Mouse (Mus musculus) limb, embryonic 14.5 days (tissue): ENCODE measurements around the gene Eno3. TPM values are rescaled to one million over a fixed set of nuclear protein-coding genes. Genes with fewer than 3 reads are reported as not detected.

Experiments
- ATAC-seq: fragments of 200-750 bp; cut with Nextera tagmentation; 2 replicates; pipeline ENCODE4 v1.8.0; 2017; ENCODE audit warnings: low read depth, moderate number of reproducible peaks, moderate TSS enrichment; ENCODE audit not compliant: low FRiP score
- DNase-seq: peaks from one replicate; pipeline ENCODE4 v3.0.0-alpha.2; 2015; ENCODE audit warnings: low spot score
- H3K27ac ChIP-seq: fragments of 300-500 bp; sonication (generic); replicated peaks from 2 replicates; pipeline ENCODE4 v1.5.1; 2014; ENCODE audit warnings: low read depth, mild to moderate bottlenecking, low read length, moderate library complexity, mixed read lengths
- H3K27me3 ChIP-seq: fragments of 300-500 bp; sonication (generic); 2 replicates; pipeline ENCODE4 v1.6.1; 2014; ENCODE audit warnings: low read length, mixed read lengths; ENCODE audit not compliant: control insufficient read depth, insufficient read depth
- H3K36me3 ChIP-seq: fragments of 300-500 bp; sonication (generic); 2 replicates; pipeline ENCODE4 v1.6.1; 2014; ENCODE audit warnings: mild to moderate bottlenecking, low read length, moderate library complexity, mixed read lengths; ENCODE audit not compliant: control insufficient read depth, insufficient read depth
- H3K4me1 ChIP-seq: fragments of 300-500 bp; sonication (generic); 2 replicates; pipeline ENCODE4 v1.6.1; 2014; ENCODE audit warnings: antibody characterized with exemption, low read length, mixed read lengths; ENCODE audit not compliant: control insufficient read depth, insufficient read depth
- H3K4me2 ChIP-seq: fragments of 300-500 bp; sonication (generic); replicated peaks from 2 replicates; pipeline ENCODE4 v1.6.1; 2014; ENCODE audit warnings: low read depth, mild to moderate bottlenecking, low read length, moderate library complexity; ENCODE audit not compliant: severe bottlenecking
- H3K4me3 ChIP-seq: fragments of 300-500 bp; sonication (generic); replicated peaks from 2 replicates; pipeline ENCODE4 v1.5.1; 2014; ENCODE audit warnings: low read length
- H3K9ac ChIP-seq: fragments of 300-500 bp; sonication (generic); 2 replicates; pipeline ENCODE4 v1.6.1; 2014; ENCODE audit warnings: mild to moderate bottlenecking, low read depth, low read length, moderate library complexity; ENCODE audit not compliant: severe bottlenecking
- H3K9me3 ChIP-seq: fragments of 300-500 bp; sonication (generic); 2 replicates; pipeline ENCODE4 v1.6.1; 2016; ENCODE audit warnings: low read length; ENCODE audit not compliant: control insufficient read depth
- POLR2A ChIP-seq: fragments of 200-500 bp; IDR thresholded peaks from 2 replicates; pipeline ENCODE4 v1.8.0; 2012; ENCODE audit warnings: inconsistent platforms, mild to moderate bottlenecking, moderate library complexity, borderline replicate concordance; ENCODE audit not compliant: insufficient read depth, insufficient read length; ENCODE audit errors: extremely low read depth
- WGBS: fragments of 180-500 bp; shearing (Covaris S2); extraction: QIAGEN DNeasy Blood & Tissue Kit; methylation state at CpG from one replicate; pipeline ENCODE4 v1.1.7; 2014; 5-methylcytosine and 5-hydroxymethylcytosine counted together
- polyA plus RNA-seq, 2 experiments: library from polyadenylated mRNA; depleted of rRNA in 1 of 2; stranded (reverse) in 1 of 2; unstranded in 1 of 2; fragments of >200 nt; fragmentation: Nextera tagmentation in 1 of 2; extraction: Ambion mirVana in 1 of 2; gene quantifications; 2 replicates each; pipeline versions ENCODE4 v1.2.1 to v1.2.3; 2012 to 2014

Gene Eno3
- polyA plus RNA-seq, 2 experiments: 84.6 to 89.9 TPM

DNA sequence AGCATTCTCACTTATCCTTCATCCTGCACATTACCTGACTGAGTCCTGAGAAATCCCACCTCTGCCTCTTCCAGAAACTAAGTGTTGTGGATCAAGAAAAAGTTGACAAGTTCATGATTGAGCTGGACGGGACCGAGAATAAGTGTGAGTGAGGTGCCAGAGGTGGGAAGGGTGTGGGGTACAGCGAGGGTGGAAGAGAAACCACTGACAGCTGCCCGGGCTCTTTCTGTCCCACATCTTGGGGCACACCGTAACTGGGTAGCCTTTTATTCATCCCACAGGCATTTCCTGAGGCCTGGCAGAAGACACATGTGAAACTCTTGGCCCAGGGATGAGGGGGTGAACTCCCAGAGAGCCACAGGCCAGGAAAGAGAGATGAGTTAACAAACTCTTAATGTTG is 1.5 kb downstream of the Eno3 start:
- Histone ChIP-seq H3K9me3 (no peaks in the 10 kb centered on the region), H3K4me1 (peaks cover 19% of the 10 kb centered on the region), H3K9ac (no peak overlapping the region), H3K27me3 (no peaks in the 10 kb centered on the region), H3K4me3 (no peak overlapping the region), H3K27ac (no peak overlapping the region), H3K36me3 (peaks cover 24% of the 10 kb centered on the region), H3K4me2 (no peak overlapping the region)
- no peak for ATAC-seq
- no peak for DNase-seq
- TF ChIP-seq POLR2A: no peak
- WGBS: 72% methylated on average over 5 of the region's 5 CpGs

DNA sequence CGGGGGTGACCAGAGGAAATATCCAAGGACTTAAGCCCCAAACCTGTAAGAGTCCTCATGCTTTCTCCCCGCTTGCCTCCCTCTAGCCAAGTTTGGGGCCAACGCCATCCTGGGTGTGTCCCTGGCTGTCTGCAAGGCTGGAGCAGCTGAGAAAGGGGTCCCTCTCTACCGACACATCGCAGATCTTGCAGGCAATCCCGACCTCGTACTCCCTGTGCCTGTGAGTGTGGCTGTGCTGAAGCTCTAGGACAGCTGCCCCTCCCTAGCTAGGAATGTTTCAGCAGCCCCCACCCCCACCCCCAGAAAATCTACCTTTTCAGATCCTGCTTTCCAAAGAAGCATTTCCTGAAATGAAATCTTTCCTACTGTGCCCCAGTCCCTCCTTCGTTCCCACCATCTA is 1.9 kb downstream of the Eno3 start:
- peaks cover 28% of the 10 kb centered on the region for H3K36me3 ChIP-seq
- TF ChIP-seq POLR2A: no peak
- no peak overlapping the region for H3K27ac ChIP-seq
- no peak overlapping the region for H3K4me2 ChIP-seq
- peaks cover 19% of the 10 kb centered on the region for H3K4me1 ChIP-seq
- WGBS: 71% methylated on average over 8 of the region's 8 CpGs
- no peak overlapping the region for H3K9ac ChIP-seq
- no peak overlapping the region for H3K4me3 ChIP-seq
- DNase-seq: no peak
- no peaks in the 10 kb centered on the region for H3K27me3 ChIP-seq
- ATAC-seq: no peak
- H3K9me3 ChIP-seq: no peaks in the 10 kb centered on the region

DNA sequence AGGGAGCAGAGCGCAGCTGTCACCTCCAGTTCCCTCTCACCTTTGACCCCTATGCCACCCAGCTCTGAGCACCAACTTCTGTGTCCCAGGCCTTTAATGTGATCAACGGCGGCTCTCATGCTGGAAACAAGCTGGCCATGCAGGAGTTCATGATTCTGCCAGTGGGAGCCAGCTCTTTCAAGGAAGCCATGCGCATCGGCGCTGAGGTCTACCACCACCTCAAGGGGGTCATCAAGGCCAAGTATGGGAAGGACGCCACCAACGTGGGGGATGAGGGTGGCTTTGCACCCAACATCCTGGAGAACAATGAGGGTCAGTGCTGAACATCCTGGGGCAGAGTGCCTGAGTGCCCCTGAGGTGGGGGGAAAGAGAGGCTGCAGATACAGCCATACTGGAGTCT is 3.6 kb downstream of the Eno3 start:
- WGBS: 90% methylated on average over 8 of the region's 8 CpGs
- no peak for TF ChIP-seq POLR2A
- Histone ChIP-seq H3K4me1 (peaks cover 19% of the 10 kb centered on the region), H3K4me2 (no peak overlapping the region), H3K36me3 (peaks cover 45% of the 10 kb centered on the region), H3K9me3 (no peaks in the 10 kb centered on the region), H3K4me3 (no peak overlapping the region), H3K27ac (no peak overlapping the region), H3K9ac (no peak overlapping the region), H3K27me3 (no peaks in the 10 kb centered on the region)
- ATAC-seq: no peak
- DNase-seq: no peak

DNA sequence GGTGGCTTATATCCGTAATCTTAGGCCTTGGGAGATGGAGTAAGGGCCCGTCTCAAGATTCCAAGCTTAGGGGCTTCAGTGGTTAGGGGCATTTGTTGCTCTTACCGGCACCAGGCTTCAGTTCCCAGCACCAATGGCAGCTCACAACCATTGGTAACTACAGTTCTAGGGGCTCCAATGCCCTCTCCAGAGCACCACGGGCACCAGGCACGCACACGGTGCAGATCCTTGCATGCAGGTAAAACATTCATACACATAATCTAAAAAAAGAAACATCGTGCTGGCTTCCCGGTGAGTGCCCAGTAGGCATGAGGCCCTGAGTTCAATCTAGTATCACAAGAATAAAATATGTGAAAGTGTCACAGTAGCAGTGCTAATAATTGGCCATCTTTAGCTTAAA is 6.1 kb downstream of the Eno3 start:
- Histone ChIP-seq H3K36me3 (peaks cover 64% of the 10 kb centered on the region), H3K27me3 (no peaks in the 10 kb centered on the region), H3K9me3 (no peaks in the 10 kb centered on the region), H3K27ac (no peak overlapping the region), H3K9ac (no peak overlapping the region), H3K4me1 (peaks cover 9% of the 10 kb centered on the region), H3K4me3 (no peak overlapping the region), H3K4me2 (no peak overlapping the region)
- ATAC-seq (no peak), DNase-seq (no peak)
- TF ChIP-seq POLR2A: no peak
- 93% methylated on average over 8 of the region's 8 CpGs for WGBS

DNA sequence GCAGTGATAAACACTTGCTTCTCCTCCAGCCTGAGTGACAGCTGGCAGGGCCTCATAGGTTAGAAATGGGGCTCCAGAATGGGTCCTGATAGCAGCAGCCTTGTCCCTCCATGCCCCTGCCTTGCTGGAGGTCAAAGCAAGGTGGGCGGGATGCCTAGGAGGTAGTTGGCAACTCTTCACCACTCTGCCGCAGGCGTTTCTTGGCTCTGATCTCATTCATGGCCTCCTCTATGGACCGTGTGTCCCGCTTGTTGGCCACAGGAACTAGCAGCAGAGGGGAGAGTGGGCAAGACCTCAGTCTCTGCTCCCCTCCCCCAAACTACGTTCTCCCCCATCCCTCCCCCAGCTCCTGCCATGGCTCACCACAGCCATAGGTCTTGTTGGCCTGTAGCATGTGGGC is 7.0 kb downstream of the Eno3 start:
- WGBS: 80% methylated on average over 6 of the region's 6 CpGs
- peaks cover 9% of the 10 kb centered on the region for H3K4me1 ChIP-seq
- H3K4me3 ChIP-seq: no peak overlapping the region
- no peak overlapping the region for H3K4me2 ChIP-seq
- H3K9ac ChIP-seq: no peak overlapping the region
- peaks cover 64% of the 10 kb centered on the region for H3K36me3 ChIP-seq
- ATAC-seq (no peak), DNase-seq (no peak)
- H3K27ac ChIP-seq: no peak overlapping the region
- TF ChIP-seq POLR2A: no peak
- no peaks in the 10 kb centered on the region for H3K27me3 ChIP-seq
- no peaks in the 10 kb centered on the region for H3K9me3 ChIP-seq

DNA sequence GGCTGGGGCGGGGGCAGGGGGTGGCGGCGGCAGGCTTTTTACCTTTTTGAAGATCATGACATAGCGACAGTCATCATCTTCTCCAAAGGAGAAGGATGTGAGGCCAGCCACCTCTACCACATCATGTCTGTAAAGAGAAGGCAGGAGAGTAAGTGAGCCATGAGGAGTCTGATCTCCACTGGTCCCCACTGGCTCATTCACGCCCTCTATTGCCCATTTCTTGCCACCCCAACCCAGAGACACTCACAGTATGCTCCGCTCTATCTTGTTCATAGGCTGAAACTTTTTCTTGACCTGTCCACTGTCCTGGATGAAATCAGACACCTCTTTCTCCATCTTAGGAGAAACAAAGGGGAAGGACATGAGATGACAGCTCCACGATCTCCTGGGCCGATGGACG is 7.7 kb downstream of the Eno3 start:
- H3K4me2 ChIP-seq: no peak overlapping the region
- H3K36me3 ChIP-seq: peaks cover 64% of the 10 kb centered on the region
- no peak overlapping the region for H3K27ac ChIP-seq
- no peaks in the 10 kb centered on the region for H3K9me3 ChIP-seq
- H3K9ac ChIP-seq: no peak overlapping the region
- H3K27me3 ChIP-seq: no peaks in the 10 kb centered on the region
- TF ChIP-seq POLR2A: no peak
- ATAC-seq (no peak), DNase-seq (no peak)
- peaks cover 9% of the 10 kb centered on the region for H3K4me1 ChIP-seq
- H3K4me3 ChIP-seq: no peak overlapping the region
- WGBS: 94% methylated on average over 9 of the region's 9 CpGs
